Mouse (Mus musculus): ENCODE results near the gene Larp6.

DNA sequence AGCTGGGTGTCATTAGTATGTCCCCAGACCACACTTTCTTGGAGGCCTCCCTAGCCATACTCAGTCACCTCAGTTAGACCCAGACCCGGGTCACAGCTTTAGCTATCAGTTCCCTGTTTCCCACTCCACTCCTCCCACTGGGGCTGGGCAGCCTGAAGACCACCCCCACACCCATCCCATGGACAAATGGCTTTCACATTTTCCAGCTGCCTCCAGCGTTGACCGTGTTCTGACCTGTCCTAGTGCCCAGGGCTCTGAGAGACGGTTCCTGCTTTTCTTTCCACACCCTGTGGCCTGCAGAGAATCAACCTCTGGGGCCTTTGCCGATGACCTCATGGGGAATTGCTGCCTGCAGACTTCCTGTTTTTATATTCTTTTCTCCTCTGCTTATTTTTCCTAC lies 45.0 kb downstream of the Larp6 start:
- TF ChIP-seq HCFC1 (IDR thresholded peaks at IDR 0.05; ENCODE audit: borderline replicate concordance, insufficient read depth, low read length): no peak
- no peak for TF ChIP-seq ZC3H11A (IDR thresholded peaks at IDR 0.05; ENCODE audit: borderline replicate concordance, low read depth, low read length)
- TF ChIP-seq ZNF384 (IDR thresholded peaks at IDR 0.05; ENCODE audit: low read depth, low read length): no peak

All from ES-E14 (cell line).